Mouse (Mus musculus): ENCODE results near the gene Vmn1r70.

The Vmn1r70 gene

DNA sequence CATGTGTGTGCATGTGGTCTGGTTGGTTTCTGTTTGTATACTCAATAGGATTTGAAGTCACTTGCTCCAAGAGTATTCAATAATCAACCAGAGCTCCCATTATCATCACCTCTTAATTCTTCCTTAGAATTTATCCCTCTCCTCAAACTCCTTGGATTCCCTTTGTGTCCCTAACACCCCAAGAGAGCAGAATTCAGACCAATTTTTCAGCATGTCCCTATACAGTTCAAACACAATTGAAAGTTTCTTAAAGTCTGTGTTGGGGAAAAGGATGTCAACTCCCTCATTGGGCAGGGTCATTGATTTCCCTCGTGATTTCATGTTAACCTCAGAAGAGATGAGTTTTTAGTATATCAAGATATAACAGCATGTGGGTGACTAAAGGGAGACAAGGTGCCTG, at the start of gene Vmn1r70:
Gene Vmn1r70, plus strand, starts transcription at position 301 of the 400 bp plus-strand sequence.
- no peak for DNase-seq

DNA sequence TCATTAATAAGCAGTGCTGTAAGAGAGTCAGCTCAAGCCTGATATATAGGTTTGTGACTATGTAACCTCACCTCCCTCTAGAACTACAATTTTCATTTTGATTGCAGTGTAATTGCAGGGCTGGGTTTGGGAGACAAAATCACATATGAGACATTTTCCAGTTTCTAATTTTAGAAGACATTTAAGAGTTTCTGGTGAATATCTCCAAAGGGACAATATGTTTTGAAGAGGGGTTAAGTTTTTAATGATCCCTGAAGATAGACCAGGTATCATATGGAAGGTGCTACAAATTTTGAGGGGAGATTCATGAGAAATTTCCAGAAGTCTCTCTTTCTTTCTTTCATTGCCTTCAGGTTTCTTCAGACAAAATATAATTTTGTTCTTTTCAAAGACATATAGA, 17.8 kb upstream of the Vmn1r70 start, which contains the start of gene Vmn1r69:
Gene Vmn1r69, minus strand, starts transcription at position 101 of the 400 bp plus-strand sequence.
- DNase-seq = no peak
